Mouse (Mus musculus) olfactory bulb, adult 2 months (tissue): ENCODE measurements around the gene Cpn2.

ENCODE experiments used
- CTCF ChIP-seq: fragments of 200-500 bp; IDR thresholded peaks from 2 replicates; pipeline ENCODE4 v1.5.1; 2012; ENCODE audit warnings: low read depth, mild to moderate bottlenecking, low read length, moderate library complexity; ENCODE audit not compliant: insufficient read depth
- POLR2A ChIP-seq: fragments of 200-500 bp; IDR thresholded peaks from 2 replicates; pipeline ENCODE4 v1.6.1; 2012; ENCODE audit warnings: mild to moderate bottlenecking, low read depth, low read length, moderate library complexity; ENCODE audit not compliant: insufficient read depth

DNA sequence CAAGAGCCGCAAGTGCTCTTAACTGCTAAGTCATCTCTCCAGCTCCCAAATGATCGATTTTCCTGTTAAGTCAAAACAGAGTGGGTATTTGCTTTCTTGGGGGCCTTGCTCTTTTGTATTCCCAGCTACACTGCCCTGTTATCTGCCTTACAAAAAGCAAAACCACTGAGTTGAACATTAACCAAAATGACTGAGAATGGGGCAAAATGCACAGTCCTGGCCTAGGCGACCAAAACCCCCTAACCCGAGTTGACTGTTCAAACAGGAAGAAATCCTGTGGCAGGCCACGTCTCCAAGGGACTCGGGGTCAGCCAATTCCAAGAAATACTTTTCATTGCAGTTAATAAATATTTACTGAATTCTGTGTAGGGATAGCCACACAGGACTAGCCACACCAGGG is 28.5 kb downstream of the Cpn2 start:
- TF ChIP-seq POLR2A (no peak), CTCF (no peak)
